Mouse (Mus musculus) testis, adult 2 months (tissue): Measurements from ENCODE around the gene Myh10.

Experiments used
- CTCF ChIP-seq: fragments of 200-500 bp; IDR thresholded peaks from 2 replicates; pipeline ENCODE4 v1.5.1; 2012; ENCODE audit warnings: low read depth, mild to moderate bottlenecking, inconsistent platforms, low read length, moderate library complexity; ENCODE audit not compliant: control insufficient read depth, insufficient read depth, insufficient replicate concordance
- POLR2A ChIP-seq: fragments of 200-500 bp; IDR thresholded peaks from 2 replicates; pipeline ENCODE4 v1.6.1; 2012; ENCODE audit warnings: low read depth, mild to moderate bottlenecking, inconsistent platforms, low read length, moderate library complexity; ENCODE audit not compliant: control insufficient read depth

- TF ChIP-seq CTCF (no peak), POLR2A (no peak)
Measured at GRCm38 (mm10) chr11:68863631-68864091, 172.3 kb downstream of the Myh10 start.
